Mouse (Mus musculus) inflammation-experienced regulatory T-cells, adult 6 months (primary cell): ENCODE measurements around the gene Gp6. TPM values are rescaled to one million over a fixed set of nuclear protein-coding genes. Genes with fewer than 3 reads are reported as not detected.
"Not testable (repeated sequence)": the region's sequence is repeated elsewhere in the genome, so short reads cannot be mapped to it uniquely, and the experiment has no call there.

Source experiments
- ATAC-seq: one replicate; pipeline ENCODE4 v1.8.0; 2017
- polyA plus RNA-seq, 3 experiments: library from polyadenylated mRNA; unstranded; fragments of 100-300 nt; shearing (Covaris generic); gene quantifications; one replicate each; pipeline ENCODE4 v1.2.1; 2017

The Gp6 gene
- not detected for polyA plus RNA-seq

GRCm38 (mm10) chr7:4397730-4398129 lies at the start of gene Gp6:
Gene Gp6, minus strand, starts transcription at chr7:4397744.
- ATAC-seq: no peak

- no peak for ATAC-seq
Observed at GRCm38 (mm10) chr7:4447138-4447537, 49.6 kb upstream of the Gp6 start.

- peak; percentile 100 for ATAC-seq
Observed at GRCm38 (mm10) chr7:4445216-4445791, 47.8 kb upstream of the Gp6 start, which contains the start of gene Rdh13. Gene Rdh13, minus strand, starts transcription at chr7:4445649.

GRCm38 (mm10) chr7:4440549-4440948 lies 43.0 kb upstream of the Gp6 start:
- no peak for ATAC-seq

GRCm38 (mm10) chr7:4437721-4438120 lies 40.2 kb upstream of the Gp6 start:
- ATAC-seq: no peak

- ATAC-seq: no peak
Observed at GRCm38 (mm10) chr7:4432026-4432425, 34.5 kb upstream of the Gp6 start.

GRCm38 (mm10) chr7:4431548-4431947 lies 34.0 kb upstream of the Gp6 start:
- ATAC-seq: no peak

- no peak for ATAC-seq
Observed at GRCm38 (mm10) chr7:4430246-4430844, 32.8 kb upstream of the Gp6 start.

- ATAC-seq: peak; percentile 100
Observed at GRCm38 (mm10) chr7:4427161-4427912, 29.8 kb upstream of the Gp6 start.

GRCm38 (mm10) chr7:4420230-4420629 lies 22.7 kb upstream of the Gp6 start:
- no peak for ATAC-seq

- no peak for ATAC-seq
Observed at GRCm38 (mm10) chr7:4419681-4420080, 22.1 kb upstream of the Gp6 start.

- not testable (repeated sequence) for ATAC-seq
Observed at GRCm38 (mm10) chr7:4412406-4412805, 14.9 kb upstream of the Gp6 start.

GRCm38 (mm10) chr7:4373521-4373920 lies 24.0 kb downstream of the Gp6 start:
- ATAC-seq: no peak

- ATAC-seq: no peak
Observed at GRCm38 (mm10) chr7:4337509-4337908, 60.0 kb downstream of the Gp6 start, which contains the start of gene Ncr1. Gene Ncr1, plus strand, starts transcription at chr7:4337724.

GRCm38 (mm10) chr7:4323301-4323700 lies 74.2 kb downstream of the Gp6 start:
- ATAC-seq: no peak

Other genes with a start within 250 kb of the Gp6 start
- gene Leng9, start 247.4 kb downstream of the Gp6 start, polyA plus RNA-seq: 1 to 10 TPM; 6.3 to 9.5 (median 7.2) TPM
- gene Cdc42ep5, start 232.9 kb downstream of the Gp6 start, polyA plus RNA-seq: not detected
- not detected for gene Lilra5, start 160.0 kb downstream of the Gp6 start, polyA plus RNA-seq
- gene Ncr1, start 60.0 kb downstream of the Gp6 start, polyA plus RNA-seq: under 1 TPM in 1 of 3 experiments, not detected in 2; 0.33 TPM
- 10 to 100 TPM in 2 of 3 experiments, 1 to 10 TPM in 1; 6.2 to 24.7 (median 17.4) TPM for gene Rdh13, start 47.9 kb upstream of the Gp6 start, polyA plus RNA-seq
- 10 to 100 TPM in 2 of 3 experiments, 1 to 10 TPM in 1; 3.8 to 22.3 (median 12.5) TPM for gene Eps8l1, start 62.9 kb upstream of the Gp6 start, polyA plus RNA-seq
- gene Ppp1r12c, start 103.9 kb upstream of the Gp6 start, polyA plus RNA-seq: 10 to 100 TPM; 19.1 to 23.9 (median 19.4) TPM
- gene Tnnt1, start 118.6 kb upstream of the Gp6 start, polyA plus RNA-seq: 1 to 10 TPM; 6.4 to 8.0 (median 6.9) TPM
- 1 to 10 TPM in 2 of 3 experiments, under 1 TPM in 1; 0.48 to 3.4 (median 1.4) TPM for gene Tnni3, start 126.5 kb upstream of the Gp6 start, polyA plus RNA-seq
- 1 to 10 TPM; 1.3 to 2.1 (median 1.3) TPM for gene Dnaaf3, start 134.7 kb upstream of the Gp6 start, polyA plus RNA-seq
- under 1 TPM in 1 of 3 experiments, not detected in 2; 0.83 TPM for gene Syt5, start 149.8 kb upstream of the Gp6 start, polyA plus RNA-seq
- not detected for gene Ptprh, start 206.3 kb upstream of the Gp6 start, polyA plus RNA-seq
- gene Tmem86b, start 233.7 kb upstream of the Gp6 start, polyA plus RNA-seq: 1 to 10 TPM; 3.1 to 4.1 (median 4.0) TPM